Mouse (Mus musculus) ES-Bruce4 (cell line): ENCODE results near the gene Brd2. TPM values are rescaled to one million over a fixed set of nuclear protein-coding genes. Genes with fewer than 3 reads are reported as not detected.

Experiments
- H3K27ac ChIP-seq: 2 replicates; pipeline ENCODE4 v1.5.1; 2012; ENCODE audit warnings: low read length, inconsistent platforms; ENCODE audit not compliant: insufficient read depth
- H3K27me3 ChIP-seq: 2 replicates; pipeline ENCODE4 v1.6.1; 2012; ENCODE audit warnings: mild to moderate bottlenecking, low read length, inconsistent platforms; ENCODE audit not compliant: control insufficient read depth, poor library complexity, insufficient read depth, severe bottlenecking
- H3K36me3 ChIP-seq: 2 replicates; pipeline ENCODE4 v1.6.1; 2012; ENCODE audit warnings: inconsistent platforms, mild to moderate bottlenecking, low read length, moderate library complexity; ENCODE audit not compliant: control insufficient read depth, poor library complexity, insufficient read depth, severe bottlenecking
- H3K4me1 ChIP-seq: one replicate; pipeline ENCODE4 v1.8.1; 2011; ENCODE audit warnings: low read length; ENCODE audit not compliant: control insufficient read depth, insufficient read depth
- H3K4me3 ChIP-seq: 2 replicates; pipeline ENCODE4 v1.5.1; 2011; ENCODE audit warnings: low read depth, mild to moderate bottlenecking, low read length
- H3K9ac ChIP-seq: 2 replicates; pipeline ENCODE4 v1.6.1; 2012; ENCODE audit warnings: low read depth, mild to moderate bottlenecking, inconsistent platforms; ENCODE audit not compliant: poor library complexity, severe bottlenecking
- H3K9me3 ChIP-seq: replicated peaks from 2 replicates; pipeline ENCODE4 v1.6.1; 2012; ENCODE audit warnings: mild to moderate bottlenecking, low read length, inconsistent platforms; ENCODE audit not compliant: control insufficient read depth, poor library complexity, insufficient read depth, severe bottlenecking
- CTCF ChIP-seq: IDR thresholded peaks from one replicate; pipeline ENCODE4 v1.8.1; 2011; ENCODE audit warnings: low read depth, low read length
- EP300 ChIP-seq: IDR thresholded peaks from 2 replicates; pipeline ENCODE4 v1.6.1; 2011; ENCODE audit warnings: low read depth, low read length; ENCODE audit not compliant: insufficient read depth
- POLR2A ChIP-seq: IDR thresholded peaks from one replicate; pipeline ENCODE4 v1.8.1; 2011; ENCODE audit warnings: low read length; ENCODE audit not compliant: insufficient read depth
- polyA plus RNA-seq: library from polyadenylated mRNA; stranded (reverse); fragments of >200 nt; gene quantifications from 2 replicates; pipeline ENCODE4 v1.2.4, GENCODE M21; 2011; ENCODE audit warnings: low read depth; ENCODE audit not compliant: missing spikeins, insufficient read depth, insufficient read length

Brd2 gene
- polyA plus RNA-seq, 1 experiment = 199 TPM

GRCm38 (mm10) chr17:34137601-34138000 is 15.2 kb upstream of the Brd2 start:
- H3K36me3 ChIP-seq = no peaks in the 10 kb centered on the region
- H3K27me3 ChIP-seq = no peaks in the 10 kb centered on the region

DNA sequence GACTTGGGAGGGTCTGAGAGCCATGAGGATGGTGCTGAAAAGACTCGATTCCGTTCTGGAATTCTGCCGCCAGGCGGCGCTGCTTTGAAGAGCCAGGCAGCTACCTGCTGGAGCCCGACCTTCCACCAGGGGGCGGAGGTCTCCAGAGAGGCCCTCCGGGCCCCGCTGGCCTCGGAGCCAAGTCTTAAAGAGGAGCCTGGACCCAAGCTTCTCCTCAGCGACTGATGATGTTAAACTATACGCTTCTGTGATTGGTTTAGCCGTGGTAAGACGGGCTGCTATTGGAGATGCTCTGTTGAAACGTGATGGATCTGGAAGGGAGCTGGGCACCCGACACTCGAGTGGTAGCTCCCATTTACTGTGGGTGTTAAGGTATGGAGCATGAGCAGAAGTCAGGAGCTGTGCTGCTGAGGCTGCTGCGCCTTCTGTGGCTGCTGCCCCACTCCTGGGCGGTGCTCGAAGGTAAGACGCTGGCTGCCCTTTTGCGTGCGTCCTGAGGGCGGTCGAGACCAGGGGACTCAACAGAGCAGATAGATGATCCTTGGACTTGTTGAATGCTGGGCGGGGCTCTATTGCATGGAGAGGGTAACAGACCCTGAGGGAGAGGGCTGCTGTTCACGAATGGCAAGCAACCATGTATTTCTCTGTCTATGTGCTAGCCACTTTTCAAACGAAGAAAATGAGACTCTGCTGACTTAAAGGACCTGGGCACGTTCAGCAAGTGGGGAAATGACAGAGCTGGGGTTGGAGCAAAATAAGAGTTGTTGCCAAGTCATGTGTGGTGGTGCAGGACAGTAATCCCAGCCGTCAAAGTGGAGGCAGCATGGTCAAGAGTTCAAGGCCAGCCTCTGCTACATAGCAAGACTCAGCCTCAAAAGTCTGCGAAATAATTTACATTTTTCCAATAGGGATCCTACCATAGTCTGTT is 13.1 kb upstream of the Brd2 start:
- Histone ChIP-seq H3K4me1 (no peaks in the 10 kb centered on the region), H3K9ac (peak overlapping the region; percentile 4; the same call in 1 of the 2 replicates), H3K4me3 (peak overlapping the region; percentile 72), H3K27ac (no peak overlapping the region), H3K27me3 (no peaks in the 10 kb centered on the region), H3K36me3 (no peaks in the 10 kb centered on the region), H3K9me3 (no peaks in the 10 kb centered on the region)
- TF ChIP-seq CTCF (peak; percentile 98), POLR2A (no peak)

More at GRCm38 (mm10) chr17:34137601-34138000, 15.2 kb upstream of the Brd2 start:
- no peak overlapping the region for H3K4me3 ChIP-seq
- no peak overlapping the region for H3K9ac ChIP-seq
- no peaks in the 10 kb centered on the region for H3K4me1 ChIP-seq
- no peaks in the 10 kb centered on the region for H3K9me3 ChIP-seq
- H3K27ac ChIP-seq = no peak overlapping the region
- TF ChIP-seq CTCF (no peak), EP300 (no peak), POLR2A (no peak)

GRCm38 (mm10) chr17:34134451-34134850 is 12.0 kb upstream of the Brd2 start:
- Histone ChIP-seq H3K27ac (no peak overlapping the region), H3K9ac (no peak overlapping the region), H3K4me3 (no peak overlapping the region), H3K36me3 (no peaks in the 10 kb centered on the region), H3K4me1 (no peaks in the 10 kb centered on the region), H3K9me3 (no peaks in the 10 kb centered on the region), H3K27me3 (no peaks in the 10 kb centered on the region)
- TF ChIP-seq EP300 = no peak
- TF ChIP-seq POLR2A = no peak
- TF ChIP-seq CTCF = no peak

DNA sequence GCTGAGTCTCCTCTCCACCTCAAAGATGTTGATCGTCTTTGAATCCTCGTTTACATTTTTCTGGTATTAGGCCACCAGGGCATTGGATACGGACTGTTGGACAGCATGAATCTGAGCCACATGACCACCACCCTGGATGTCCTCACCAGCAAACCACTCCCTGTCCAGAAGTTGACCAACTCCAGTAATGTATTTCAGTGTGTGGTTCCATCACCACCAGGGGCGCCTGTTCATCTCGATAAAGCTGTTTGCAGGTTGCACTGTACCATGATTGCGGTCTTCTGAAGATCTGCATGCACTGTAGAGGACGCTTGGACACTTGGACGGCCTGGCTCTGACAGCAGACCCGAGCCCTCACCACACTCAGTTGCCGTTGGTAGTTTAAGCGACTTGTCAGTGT is 10.9 kb upstream of the Brd2 start:
- TF ChIP-seq EP300 = no peak
- TF ChIP-seq POLR2A = no peak
- TF ChIP-seq CTCF = no peak
- no peak overlapping the region for H3K27ac ChIP-seq
- H3K9ac ChIP-seq = no peak overlapping the region
- no peak overlapping the region for H3K4me3 ChIP-seq
- no peaks in the 10 kb centered on the region for H3K4me1 ChIP-seq
- no peaks in the 10 kb centered on the region for H3K27me3 ChIP-seq
- H3K36me3 ChIP-seq = no peaks in the 10 kb centered on the region
- H3K9me3 ChIP-seq = no peaks in the 10 kb centered on the region

- Histone ChIP-seq H3K4me3 (no peak overlapping the region), H3K27ac (no peak overlapping the region), H3K36me3 (no peaks in the 10 kb centered on the region), H3K9ac (no peak overlapping the region), H3K4me1 (no peaks in the 10 kb centered on the region), H3K9me3 (no peaks in the 10 kb centered on the region), H3K27me3 (no peaks in the 10 kb centered on the region)
- TF ChIP-seq EP300 = no peak
Observed at GRCm38 (mm10) chr17:34131911-34132310, 9.5 kb upstream of the Brd2 start.

- TF ChIP-seq CTCF (no peak), POLR2A (no peak), EP300 (no peak)
- H3K27me3 ChIP-seq = no peaks in the 10 kb centered on the region
- no peak overlapping the region for H3K9ac ChIP-seq
- no peak overlapping the region for H3K27ac ChIP-seq
- H3K4me1 ChIP-seq = peaks cover 2% of the 10 kb centered on the region
- H3K36me3 ChIP-seq = no peaks in the 10 kb centered on the region
- no peaks in the 10 kb centered on the region for H3K9me3 ChIP-seq
- no peak overlapping the region for H3K4me3 ChIP-seq
Observed at GRCm38 (mm10) chr17:34130073-34130947, 7.9 kb upstream of the Brd2 start.
